9 mouse cellular contexts compared by ENCODE assay signal in the genomic region with DNA sequence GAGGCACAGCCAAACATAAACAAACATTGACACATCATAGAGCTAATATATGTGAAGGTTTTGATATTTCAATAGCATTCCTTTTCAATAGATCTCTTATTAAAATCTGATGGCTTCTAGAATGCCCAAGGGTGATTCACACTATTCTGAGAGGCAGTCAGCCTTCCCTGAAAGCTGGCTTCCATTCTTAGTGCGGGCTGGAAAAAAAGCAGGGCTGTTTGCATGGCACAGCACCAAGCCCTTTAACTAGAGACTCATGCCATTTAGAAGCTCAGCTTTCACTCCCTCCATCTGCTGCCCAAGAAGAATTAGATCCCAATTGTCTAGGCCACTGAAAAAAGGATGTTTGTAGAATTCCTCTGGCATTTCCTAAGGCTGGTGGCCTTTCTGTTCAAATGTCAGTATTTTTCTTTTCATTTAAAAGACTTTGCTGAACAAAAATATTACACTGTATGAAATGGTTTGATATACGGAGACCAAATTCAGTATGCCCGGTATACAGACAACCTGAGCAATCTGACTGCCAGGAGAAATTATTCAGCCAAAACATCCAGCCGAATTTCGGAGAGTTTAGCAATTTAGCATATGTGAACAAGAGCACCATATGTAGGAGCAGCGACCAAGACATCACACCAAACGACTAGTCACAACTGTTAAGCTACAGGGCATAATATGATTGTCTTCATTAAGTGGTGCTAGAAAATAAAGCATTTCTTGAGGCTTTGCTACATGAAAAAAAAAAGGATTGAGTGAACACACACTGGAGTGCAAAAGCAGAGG.
DNase-seq lines count a peak whose midpoint lies in the region; ATAC-seq lines count a peak whose summit lies in the region.
"Had no signal": no experiment of that assay in that cellular context is flagged by ENCODE, and none has a peak within 500 bp of the region (broad histone marks: within the 10 kb centered on the region; RNA-seq: fewer than 3 reads in every experiment).

No protein-coding gene starts in this region.

- 44% methylated on average over 7 of the region's 7 CpGs for WGBS in forebrain, embryonic 13.5 days
- WGBS in forebrain, embryonic 10.5 days = 81% methylated on average over 7 of the region's 7 CpGs
- WGBS in forebrain, embryonic 16.5 days = 14% methylated on average over 7 of the region's 7 CpGs

- H3K4me3 ChIP-seq in forebrain, embryonic 13.5 days = no peak overlapping the region
- H3K4me3 ChIP-seq in forebrain, embryonic 10.5 days = no peak overlapping the region
- no peak overlapping the region for H3K4me3 ChIP-seq in forebrain, embryonic 16.5 days (replicated peaks; ENCODE audit: low read length)
- H3K4me3 ChIP-seq: erythroblast, embryonic 14.5 days had no signal

- H3K27me3 ChIP-seq in forebrain, embryonic 13.5 days = no peaks in the 10 kb centered on the region
- no peaks in the 10 kb centered on the region for H3K27me3 ChIP-seq in forebrain, embryonic 10.5 days (ENCODE audit: poor library complexity, severe bottlenecking)
- H3K27me3 ChIP-seq in forebrain, embryonic 16.5 days (replicated peaks; ENCODE audit: control insufficient read depth, insufficient read depth, low read length) = no peaks in the 10 kb centered on the region

- H3K9ac ChIP-seq in forebrain, embryonic 13.5 days = no peak overlapping the region
- no peak overlapping the region for H3K9ac ChIP-seq in forebrain, embryonic 16.5 days (replicated peaks; ENCODE audit: low read depth, low read length)

- intact Hi-C loops in left cerebral cortex, postnatal 14 days (cut with DNase I) = no loop called here

- peak; percentile 92 for ATAC-seq in forebrain, embryonic 13.5 days
- peak; percentile 90 for ATAC-seq in forebrain, embryonic 16.5 days

- H3K27ac ChIP-seq in forebrain, embryonic 13.5 days = peak overlapping the region; percentile 77
- no peak overlapping the region for H3K27ac ChIP-seq in forebrain, embryonic 10.5 days
- peak overlapping the region; percentile 89 for H3K27ac ChIP-seq in forebrain, embryonic 16.5 days (ENCODE audit: low read length)

- no peak for DNase-seq in forebrain, embryonic 10.5 days (ENCODE audit: extremely low spot score, low spot score)
- DNase-seq in Muller cell, postnatal 12 days (ENCODE audit: inconsistent ontology term) = peak; percentile 93
- peak; percentile 17 to 55 for DNase-seq in left cerebral cortex, postnatal 14 days (ENCODE audit: low spot score in 2 of 2)
- DNase-seq in yolk sac, embryonic 10.5 days (ENCODE audit: low spot score) = no peak
- DNase-seq in adrenal gland, postnatal 14 days = no peak
- no peak for DNase-seq in urinary bladder, adult 2 months (ENCODE audit: low spot score)

- no peaks in the 10 kb centered on the region for H3K36me3 ChIP-seq in forebrain, embryonic 13.5 days (ENCODE audit: poor library complexity, severe bottlenecking)
- H3K36me3 ChIP-seq in forebrain, embryonic 10.5 days (replicated peaks) = no peaks in the 10 kb centered on the region
- H3K36me3 ChIP-seq in forebrain, embryonic 16.5 days (ENCODE audit: control insufficient read depth, insufficient read depth) = no peaks in the 10 kb centered on the region

- no peaks in the 10 kb centered on the region for H3K9me3 ChIP-seq in forebrain, embryonic 13.5 days (replicated peaks)
- no peaks in the 10 kb centered on the region for H3K9me3 ChIP-seq in forebrain, embryonic 10.5 days
- no peaks in the 10 kb centered on the region for H3K9me3 ChIP-seq in forebrain, embryonic 16.5 days (ENCODE audit: control insufficient read depth, low read length)

- no peak overlapping the region; the same call in 1 of the 2 replicates for H3K4me2 ChIP-seq in forebrain, embryonic 13.5 days
- H3K4me2 ChIP-seq in forebrain, embryonic 16.5 days (ENCODE audit: low read length) = peak overlapping the region; percentile 23

- H3K4me1 ChIP-seq in forebrain, embryonic 13.5 days = peaks cover 21% of the 10 kb centered on the region
- H3K4me1 ChIP-seq in forebrain, embryonic 10.5 days = no peaks in the 10 kb centered on the region
- peaks cover 23% of the 10 kb centered on the region for H3K4me1 ChIP-seq in forebrain, embryonic 16.5 days (replicated peaks; ENCODE audit: control insufficient read depth, insufficient read depth, low read length)

Comparison
In these comparisons a context has a peak if more than half of its experiments do, and no peak if none do; other contexts are left out.
1. DNase-seq: peak in Muller cell, postnatal 12 days (single experiment) and left cerebral cortex, postnatal 14 days (2 of 2); none in forebrain, embryonic 10.5 days (single experiment), yolk sac, embryonic 10.5 days (single experiment), adrenal gland, postnatal 14 days (single experiment) and urinary bladder, adult 2 months (single experiment).